Mouse (Mus musculus): ENCODE measurements around the gene Cenpo.
"Not testable (repeated sequence)": the region's sequence is repeated elsewhere in the genome, so short reads cannot be mapped to it uniquely, and the experiment has no call there.

Gene Cenpo

DNA sequence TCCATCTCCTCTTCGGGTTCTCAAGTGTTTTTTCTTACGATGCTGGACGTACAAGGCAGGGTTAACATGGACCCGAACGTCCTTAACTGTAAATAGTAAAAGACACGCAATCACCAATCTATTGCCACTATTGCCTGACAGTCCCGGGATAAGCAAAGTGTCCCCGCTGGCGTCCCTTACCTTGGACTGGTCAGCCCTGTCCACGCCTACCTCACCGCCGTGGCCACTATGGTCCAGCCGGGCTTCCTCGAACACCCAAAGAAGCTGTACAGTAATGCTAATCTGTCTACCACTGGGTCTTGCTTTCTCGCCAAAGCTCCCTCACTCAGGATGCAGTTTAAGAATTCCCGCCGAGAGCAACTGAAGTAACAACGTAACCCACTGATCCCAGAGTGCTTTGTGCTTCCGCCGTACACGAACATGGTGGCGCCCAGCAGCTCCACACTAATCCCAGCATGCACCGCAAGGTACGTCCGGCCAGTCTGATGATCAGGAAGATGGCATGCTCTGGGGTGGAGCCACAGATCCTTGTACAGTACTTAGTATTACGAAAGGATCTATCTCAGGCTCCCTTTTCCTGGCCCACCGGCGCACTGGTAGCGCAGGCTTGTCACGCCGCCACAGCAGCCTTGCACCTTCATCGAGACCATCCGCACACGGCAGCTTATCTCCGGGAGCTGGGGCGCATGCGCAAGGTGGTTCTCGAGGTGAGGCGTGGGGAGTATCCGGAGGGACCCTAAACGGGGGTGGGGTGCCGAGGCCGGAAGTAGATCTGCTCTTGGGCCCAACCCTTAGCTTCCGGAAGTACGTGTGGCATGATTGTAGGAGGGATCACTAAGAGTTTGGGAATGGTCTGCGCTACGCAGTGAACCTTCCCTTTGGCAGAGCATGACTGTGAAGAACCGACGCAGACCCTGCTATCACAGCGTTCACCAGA lies at the start of gene Cenpo, which contains the start of gene Ptrhd1:
Gene Cenpo (minus strand): TSS at position 723 of the 937 bp plus-strand sequence.
Gene Ptrhd1 (plus strand): TSS at position 456 of the 937 bp plus-strand sequence.
- DNase-seq, result peak; percentile 98

GRCm38 (mm10) chr12:4279878-4280277 lies 45.8 kb upstream of the Cenpo start:
- DNase-seq, result no peak

- no peak for DNase-seq
Measured at GRCm38 (mm10) chr12:4278978-4279755, 45.1 kb upstream of the Cenpo start.

GRCm38 (mm10) chr12:4271078-4271477 lies 37.0 kb upstream of the Cenpo start:
- DNase-seq, result peak; percentile 73

DNA sequence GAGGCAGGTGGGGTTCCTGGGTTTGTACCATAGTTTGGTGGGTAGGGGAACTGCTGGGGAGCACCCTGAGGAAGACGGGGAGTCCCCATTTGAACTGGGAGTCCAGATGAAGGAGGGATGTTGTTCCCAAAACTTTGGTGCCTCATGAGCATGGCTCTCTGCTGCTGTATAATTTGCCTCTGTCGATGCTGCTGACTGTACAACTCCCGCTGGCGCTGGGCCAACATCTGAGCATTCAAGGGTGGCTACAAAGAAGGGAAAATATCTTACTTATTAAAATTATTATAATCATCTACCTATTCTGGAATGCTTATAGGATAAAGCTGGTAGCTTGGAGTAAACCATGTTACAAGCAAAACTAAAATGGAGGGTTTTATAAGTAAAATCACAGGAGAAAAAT lies 33.7 kb upstream of the Cenpo start:
- DNase-seq, result no peak

GRCm38 (mm10) chr12:4252742-4253655 lies 18.9 kb upstream of the Cenpo start:
- no peak for DNase-seq

DNA sequence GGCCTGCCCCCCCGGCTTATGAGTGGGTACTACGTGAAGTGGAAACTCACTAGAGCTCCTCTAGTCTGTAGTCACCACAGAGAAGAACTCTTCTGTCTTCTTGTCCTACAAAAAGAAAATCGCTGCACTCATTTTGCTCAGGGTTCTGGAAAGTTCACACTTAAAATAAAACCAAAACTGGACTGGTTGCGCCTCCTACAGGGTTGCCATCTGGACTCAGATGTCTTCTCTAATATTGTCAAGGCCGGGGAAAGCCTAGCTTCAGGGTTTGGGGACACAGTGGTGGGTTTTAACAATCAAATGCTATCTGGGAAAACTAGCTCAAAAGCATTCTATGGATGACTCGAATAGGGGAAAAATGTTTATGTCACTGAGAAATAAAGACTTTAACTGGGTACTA lies 15.7 kb upstream of the Cenpo start:
- peak; percentile 82 for DNase-seq

GRCm38 (mm10) chr12:4245742-4246141 lies 11.6 kb upstream of the Cenpo start:
- no peak for DNase-seq

- DNase-seq, result no peak
Measured at GRCm38 (mm10) chr12:4243805-4244204, 9.7 kb upstream of the Cenpo start.

- DNase-seq, result not testable (repeated sequence)
Measured at GRCm38 (mm10) chr12:4240281-4240680, 6.2 kb upstream of the Cenpo start.

DNA sequence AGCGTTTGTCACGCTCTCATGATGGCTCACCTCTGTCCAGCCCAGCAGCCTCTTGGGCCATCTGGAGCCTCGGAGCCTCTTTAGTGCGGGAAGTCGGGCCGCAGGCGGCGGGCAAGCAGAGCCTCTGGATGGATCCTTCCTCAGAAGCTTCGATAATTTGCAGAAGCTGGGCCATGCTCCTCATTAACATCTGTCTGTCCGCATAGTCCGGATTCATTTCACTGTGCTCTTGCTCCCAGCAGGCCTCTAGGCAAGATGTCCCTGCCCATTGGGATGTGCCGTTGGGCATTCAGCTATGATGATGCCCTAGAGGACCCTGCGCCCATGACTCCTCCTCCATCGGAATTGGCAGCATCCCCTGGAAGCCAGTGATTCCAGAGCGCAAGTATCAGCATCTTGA lies 3.4 kb upstream of the Cenpo start:
- DNase-seq, result no peak

GRCm38 (mm10) chr12:4232777-4233176 lies 1.3 kb downstream of the Cenpo start:
- DNase-seq, result no peak

DNA sequence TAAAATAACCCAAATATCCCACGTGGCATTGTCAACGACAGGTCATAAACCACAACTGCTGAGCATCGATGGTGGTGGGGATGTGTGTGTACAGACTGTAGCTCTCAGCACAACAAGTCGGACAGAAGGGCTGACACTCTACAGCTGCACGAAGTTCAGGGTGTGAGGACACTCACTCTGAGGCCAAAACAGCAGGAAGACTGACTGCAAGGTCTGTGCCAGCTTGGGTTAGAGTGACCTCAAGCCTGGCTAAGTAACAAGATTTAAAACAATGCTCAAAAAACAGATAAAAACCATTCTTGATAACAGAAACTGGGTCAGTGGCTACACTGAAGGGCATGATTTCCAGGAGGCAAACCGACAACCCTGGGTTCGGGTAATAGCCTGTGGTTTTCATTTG lies 3.9 kb downstream of the Cenpo start:
- DNase-seq, result no peak

DNA sequence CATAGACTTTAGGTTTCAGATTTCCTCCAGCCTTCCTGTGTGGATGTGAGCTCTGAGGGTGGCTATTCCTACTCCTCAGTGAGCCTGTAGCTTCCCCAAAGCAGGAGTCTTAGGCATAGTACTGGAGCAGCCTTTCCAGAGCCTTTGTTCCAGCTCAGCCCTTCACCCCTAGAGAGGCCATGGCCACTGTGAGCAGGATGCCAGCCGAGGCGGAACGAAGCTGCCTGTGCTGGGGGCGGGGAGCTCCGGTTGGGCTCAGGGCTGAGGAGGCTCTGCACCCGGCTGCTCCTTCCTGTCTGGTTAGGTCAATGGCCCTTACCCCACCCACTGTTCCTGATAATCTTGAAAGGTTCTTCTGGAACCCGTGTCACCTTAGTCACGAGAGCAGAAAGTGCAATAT lies 21.2 kb downstream of the Cenpo start:
- no peak for DNase-seq

DNA sequence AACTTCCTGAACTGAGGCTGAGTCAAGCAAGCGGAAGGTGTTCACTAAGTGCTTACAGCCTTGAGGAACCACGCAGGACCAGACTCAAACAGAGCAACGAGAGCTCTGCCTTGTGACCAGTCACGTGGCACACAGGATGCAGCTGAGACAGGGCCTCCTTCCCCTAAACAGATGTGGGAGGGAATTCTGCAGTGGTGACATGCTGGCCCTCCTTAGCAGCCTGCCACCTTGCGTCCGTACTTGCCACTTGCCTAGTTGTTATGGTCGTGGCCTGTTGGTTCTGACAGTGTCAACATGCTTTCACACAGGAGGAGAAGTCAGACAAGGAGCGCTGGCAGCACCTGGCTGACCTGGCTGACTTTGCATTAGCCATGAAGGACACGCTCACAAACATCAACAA lies 22.9 kb downstream of the Cenpo start:
- no peak for DNase-seq

- no peak for DNase-seq
Measured at GRCm38 (mm10) chr12:4209196-4209595, 24.9 kb downstream of the Cenpo start.

DNA sequence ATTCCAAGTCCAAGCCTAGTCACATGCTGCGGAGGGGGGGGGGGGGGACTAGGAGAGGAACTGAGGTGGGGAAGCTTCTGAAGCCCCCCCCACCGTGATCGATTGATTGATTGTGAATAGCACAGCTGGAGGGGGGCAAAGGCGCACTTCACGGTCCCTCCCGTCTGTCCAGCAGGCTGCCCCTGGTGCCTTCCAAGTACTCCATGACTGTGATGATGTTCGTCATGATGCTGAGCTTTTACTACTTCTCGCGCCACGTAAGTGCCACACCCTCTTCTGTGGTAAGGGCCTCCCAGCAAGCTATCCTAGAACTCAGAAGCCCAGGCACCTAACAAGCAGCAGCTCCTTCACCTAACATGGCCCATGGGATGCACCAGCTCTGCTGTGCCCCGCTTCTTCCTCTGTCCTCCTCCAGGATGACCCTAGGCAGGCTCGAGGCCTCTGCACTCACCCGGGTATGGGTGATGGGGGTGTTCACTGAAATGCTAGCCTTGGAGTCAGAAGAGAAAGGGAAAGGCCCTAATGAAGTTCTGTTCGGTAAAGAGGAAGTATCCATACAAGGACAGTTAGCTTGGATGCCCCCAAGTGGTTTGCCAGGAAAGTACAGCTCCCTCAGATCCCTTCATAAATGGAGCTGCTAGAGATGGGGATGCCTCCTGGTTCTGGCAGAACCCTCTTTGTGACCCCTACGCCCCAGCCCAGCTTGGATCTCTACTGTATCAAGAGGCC lies 25.5 kb downstream of the Cenpo start:
- peak; percentile 74 for DNase-seq

- DNase-seq, result no peak
Measured at GRCm38 (mm10) chr12:4206106-4206505, 28.0 kb downstream of the Cenpo start.

DNA sequence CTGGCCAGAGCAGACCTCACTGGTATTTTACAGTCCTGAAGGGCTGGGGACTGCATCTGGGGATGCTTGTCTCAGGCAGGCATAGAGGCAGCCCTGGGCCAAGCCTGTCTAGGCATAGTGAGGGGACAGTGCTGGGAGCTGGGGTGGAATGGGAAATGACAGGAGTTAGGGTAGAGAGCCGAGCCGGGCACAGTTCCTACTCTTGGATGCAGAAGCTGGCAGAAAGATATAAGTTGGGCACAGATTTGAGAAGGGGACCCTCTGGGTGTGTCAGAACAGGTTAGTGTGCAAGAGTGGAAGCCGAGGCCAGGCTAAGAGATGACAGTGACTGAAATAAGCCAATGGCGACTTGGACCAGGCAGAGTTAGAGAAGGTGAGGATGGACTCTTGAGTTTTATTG lies 31.9 kb downstream of the Cenpo start:
- no peak for DNase-seq

DNA sequence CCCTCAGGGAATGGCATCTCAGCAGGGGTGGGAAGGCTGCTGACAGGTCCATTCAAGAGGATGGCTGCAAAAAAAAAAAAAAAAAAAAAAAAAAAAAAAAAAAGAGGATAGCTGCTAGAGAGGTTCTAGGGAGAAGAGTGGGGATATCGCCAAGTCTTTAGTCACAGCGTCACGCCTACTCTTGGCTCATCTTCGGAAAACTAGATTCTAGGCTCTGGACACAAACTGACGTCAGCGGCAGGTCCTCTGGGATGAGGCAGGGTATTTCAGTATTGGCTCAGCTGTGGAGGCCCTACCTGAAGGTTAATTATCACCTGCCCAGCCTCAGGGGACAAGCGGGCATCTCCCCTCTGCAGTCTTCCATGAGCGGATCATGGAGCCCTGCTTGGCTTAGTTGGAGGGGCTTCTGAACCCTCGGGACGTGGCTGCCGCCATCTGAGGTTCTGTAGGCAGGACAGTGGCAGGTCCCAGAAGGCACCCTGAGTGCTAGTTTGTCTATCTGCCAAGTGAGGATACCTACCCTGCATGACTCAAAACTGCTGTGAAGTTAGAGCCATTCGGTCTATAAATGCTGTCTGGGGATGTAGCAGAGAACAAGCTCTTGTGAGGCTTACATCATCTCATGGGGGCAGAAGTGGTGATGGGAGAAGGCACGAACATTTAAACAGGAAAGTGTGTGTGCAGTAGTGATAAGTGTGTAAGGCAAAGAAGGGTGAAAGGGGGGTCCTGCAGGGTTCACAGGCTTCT lies 32.5 kb downstream of the Cenpo start:
- DNase-seq, result no peak

GRCm38 (mm10) chr12:4199271-4199670 lies 34.8 kb downstream of the Cenpo start:
- DNase-seq, result no peak
